Mouse (Mus musculus) stomach, postnatal 0 days (tissue): ENCODE measurements around the gene Fosb. TPM values are rescaled to one million over a fixed set of nuclear protein-coding genes. Genes with fewer than 3 reads are reported as not detected.

Experiments
- ATAC-seq: fragments of 200-750 bp; cut with Nextera tagmentation; 2 replicates; pipeline ENCODE4 v1.8.0; 2017; ENCODE audit not compliant: low FRiP score, low TSS enrichment
- DNase-seq: peaks from one replicate; pipeline ENCODE4 v3.0.0-alpha.2; 2016; ENCODE audit warnings: low spot score
- H3K27ac ChIP-seq: fragments of 300-500 bp; sonication (generic); replicated peaks from 2 replicates; pipeline ENCODE4 v1.5.1; 2014; ENCODE audit warnings: mild to moderate bottlenecking, control low read depth
- H3K27me3 ChIP-seq: fragments of 300-500 bp; sonication (generic); 2 replicates; pipeline ENCODE4 v1.6.1; 2014; ENCODE audit warnings: low read length; ENCODE audit not compliant: control insufficient read depth, insufficient read depth
- H3K36me3 ChIP-seq: fragments of 300-500 bp; sonication (generic); 2 replicates; pipeline ENCODE4 v1.6.1; 2014; ENCODE audit warnings: low read length, mixed read lengths; ENCODE audit not compliant: control insufficient read depth, insufficient read depth
- H3K4me1 ChIP-seq: fragments of 300-500 bp; sonication (generic); replicated peaks from 2 replicates; pipeline ENCODE4 v1.6.1; 2014; ENCODE audit warnings: antibody characterized with exemption; ENCODE audit not compliant: control insufficient read depth, insufficient read depth
- H3K4me2 ChIP-seq: fragments of 300-500 bp; sonication (generic); replicated peaks from 2 replicates; pipeline ENCODE4 v1.6.1; 2014; ENCODE audit warnings: low read depth, mild to moderate bottlenecking, control low read depth, moderate library complexity
- H3K4me3 ChIP-seq: fragments of 300-500 bp; sonication (generic); 2 replicates; pipeline ENCODE4 v1.5.1; 2014; ENCODE audit warnings: low read depth, low read length, control low read depth
- H3K9ac ChIP-seq: fragments of 300-500 bp; sonication (generic); 2 replicates; pipeline ENCODE4 v1.6.1; 2014; ENCODE audit warnings: mild to moderate bottlenecking, low read length, control low read depth, mixed read lengths
- H3K9me3 ChIP-seq: fragments of 300-500 bp; sonication (generic); 2 replicates; pipeline ENCODE4 v1.6.1; 2016; ENCODE audit warnings: low read length; ENCODE audit not compliant: control insufficient read depth
- CTCF ChIP-seq: IDR thresholded peaks from 2 replicates; pipeline ENCODE4 v1.5.1; 2016; ENCODE audit warnings: antibody characterized with exemption, low read depth, mild to moderate bottlenecking, moderate library complexity
- EP300 ChIP-seq: optimal IDR thresholded peaks from 2 replicates; pipeline ENCODE3; 2016; ENCODE audit warnings: antibody characterized with exemption
- WGBS: fragments of 180-500 bp; shearing (Covaris S2); extraction: QIAGEN DNeasy Blood & Tissue Kit; methylation state at CpG from one replicate; pipeline ENCODE4 v1.1.7; 2014; 5-methylcytosine and 5-hydroxymethylcytosine counted together
- polyA plus RNA-seq: library from polyadenylated mRNA; unstranded; fragments of >200 nt; fragmentation: Nextera tagmentation; extraction: Ambion mirVana; gene quantifications from 2 replicates; pipeline ENCODE4 v1.2.1, GENCODE M21; 2015

Gene Fosb
- polyA plus RNA-seq, 1 experiment from 2014 or later = 0.21 TPM

DNA sequence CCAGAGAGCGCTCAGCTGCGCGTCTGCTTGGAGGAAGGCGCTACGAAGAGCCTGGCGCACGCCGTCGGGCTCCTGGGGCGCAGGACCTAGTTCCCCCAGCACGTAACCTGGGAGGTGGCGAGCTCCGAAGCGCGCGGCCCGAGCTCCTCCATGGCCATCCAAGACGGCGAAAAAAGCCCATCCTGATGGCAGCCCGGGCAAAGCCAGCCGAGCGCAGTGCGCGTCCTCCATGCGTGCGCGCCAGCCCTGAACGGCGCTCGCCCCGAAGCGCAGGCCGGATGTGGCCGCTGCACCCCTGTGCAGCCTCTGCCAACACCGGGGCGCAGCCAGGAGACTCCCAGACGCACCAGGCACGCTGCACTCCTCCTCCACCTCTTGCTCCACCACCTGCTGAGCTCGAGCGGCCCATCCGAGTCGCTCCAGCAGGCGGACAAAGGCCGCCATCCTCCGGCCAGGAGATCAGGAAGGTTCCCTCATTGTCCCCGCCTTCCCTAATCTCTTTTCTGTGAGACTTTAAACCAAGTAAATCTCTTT, 30.2 kb downstream of the Fosb start, which contains the start of gene Ppm1n:
TSS of gene Ppm1n (minus strand) at position 484 of the 534 bp plus-strand sequence.
- Histone ChIP-seq H3K9me3 (no peaks in the 10 kb centered on the region), H3K36me3 (no peaks in the 10 kb centered on the region), H3K4me3 (peak within 1 kb of the TSS; percentile 23), H3K4me1 (no peaks in the 10 kb centered on the region), H3K9ac (no peak within 1 kb of the TSS), H3K4me2 (peak within 1 kb of the TSS; percentile 43), H3K27me3 (peaks cover 13% of the 10 kb centered on the region; the same call in 1 of the 2 replicates), H3K27ac (no peak within 1 kb of the TSS)
- DNase-seq = no peak
- no peak for TF ChIP-seq EP300
- 0 out of 2 replicates have a peak, but pooled peaks have one; percentile 21 for TF ChIP-seq CTCF
- WGBS = under 1% methylated on average over 36 of the region's 46 CpGs
- no peak for ATAC-seq

GRCm38 (mm10) chr7:19279052-19279451, 30.8 kb downstream of the Fosb start:
- Histone ChIP-seq H3K4me3 (peak overlapping the region; percentile 23; the same call in 1 of the 2 replicates), H3K4me1 (no peaks in the 10 kb centered on the region), H3K4me2 (peak overlapping the region; percentile 43; the same call in 1 of the 2 replicates), H3K9me3 (no peaks in the 10 kb centered on the region), H3K27me3 (peaks cover 13% of the 10 kb centered on the region; the same call in 1 of the 2 replicates), H3K27ac (no peak overlapping the region), H3K36me3 (no peaks in the 10 kb centered on the region), H3K9ac (no peak overlapping the region)
- TF ChIP-seq CTCF (no peak), EP300 (no peak)
- DNase-seq = no peak
- 3% methylated on average over 34 of the region's 34 CpGs for WGBS
- ATAC-seq = no peak

DNA sequence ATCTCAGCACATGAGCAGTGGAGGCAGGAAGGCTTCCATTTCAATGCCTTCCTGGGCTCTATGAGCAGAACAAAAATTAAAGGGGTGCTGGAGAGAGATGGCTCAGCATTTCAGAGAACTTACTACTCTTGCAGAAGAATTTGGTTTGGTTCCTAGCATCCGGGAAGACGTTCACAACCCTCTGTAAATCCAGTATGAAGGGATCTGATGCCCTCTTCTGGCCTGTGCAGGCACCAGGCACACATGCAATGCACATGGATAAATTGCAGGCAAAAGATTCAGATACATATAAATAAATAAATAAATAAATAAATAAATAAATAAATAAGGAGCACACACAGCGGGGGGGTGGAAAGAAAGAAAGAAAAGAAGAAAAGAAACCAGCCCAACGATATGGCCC, 33.6 kb downstream of the Fosb start:
- Histone ChIP-seq H3K36me3 (no peaks in the 10 kb centered on the region), H3K9ac (no peak overlapping the region), H3K9me3 (no peaks in the 10 kb centered on the region), H3K4me2 (no peak overlapping the region), H3K27ac (no peak overlapping the region), H3K4me1 (no peaks in the 10 kb centered on the region; the same call in 1 of the 2 replicates), H3K4me3 (no peak overlapping the region), H3K27me3 (peaks cover 13% of the 10 kb centered on the region; the same call in 1 of the 2 replicates)
- WGBS = 45% methylated on average over 4 of the region's 4 CpGs
- no peak for DNase-seq
- no peak for ATAC-seq
- TF ChIP-seq CTCF = peak; percentile 58
- no peak for TF ChIP-seq EP300

DNA sequence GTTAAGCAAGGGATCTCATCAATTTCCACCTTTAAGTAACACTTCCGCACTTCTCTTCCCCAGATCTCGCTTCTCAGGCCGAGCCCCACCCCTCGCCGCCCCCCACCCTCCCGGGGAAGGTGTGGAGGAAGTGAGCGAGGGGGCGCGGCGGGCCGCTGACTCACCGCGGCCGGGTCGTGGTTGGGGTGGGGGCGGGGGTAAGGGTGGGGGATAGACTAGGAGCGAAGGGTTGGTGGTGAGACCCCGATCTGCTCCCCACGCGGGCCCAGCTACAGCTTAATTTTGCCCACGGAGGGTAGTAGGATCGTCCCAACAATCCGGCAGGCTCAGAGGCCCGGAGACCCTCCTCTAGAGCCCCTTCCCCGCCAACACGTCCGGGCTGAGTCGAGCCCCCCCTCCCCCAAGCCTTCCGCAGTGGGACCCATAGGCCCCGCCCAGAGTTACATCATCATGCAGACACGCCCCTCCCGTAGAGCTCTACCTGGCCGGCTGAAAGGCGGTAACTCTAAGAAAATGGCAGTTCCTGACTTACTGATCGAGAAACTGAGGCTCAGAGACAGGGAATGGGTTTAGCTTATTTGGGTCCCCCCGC, 37.6 kb downstream of the Fosb start:
- Histone ChIP-seq H3K9ac (peak overlapping the region; percentile 91), H3K4me2 (peak overlapping the region; percentile 98), H3K9me3 (no peaks in the 10 kb centered on the region), H3K27me3 (no peaks in the 10 kb centered on the region), H3K4me1 (peaks cover 2% of the 10 kb centered on the region; the same call in 1 of the 2 replicates), H3K27ac (peak overlapping the region; percentile 97), H3K36me3 (no peaks in the 10 kb centered on the region), H3K4me3 (peak overlapping the region; percentile 93)
- TF ChIP-seq EP300 (no peak), CTCF (no peak)
- peak; percentile 63 for ATAC-seq
- under 1% methylated on average over 27 of the region's 36 CpGs for WGBS
- DNase-seq = peak; percentile 91

GRCm38 (mm10) chr7:19271238-19272172, 38.3 kb downstream of the Fosb start, which contains the start of gene Vasp:
TSS of gene Vasp (minus strand) at chr7:19271817.
- peaks cover 2% of the 10 kb centered on the region; the same call in 1 of the 2 replicates for H3K4me1 ChIP-seq
- WGBS = under 1% methylated on average over 50 of the region's 62 CpGs
- H3K9me3 ChIP-seq = no peaks in the 10 kb centered on the region
- H3K4me2 ChIP-seq = peak within 1 kb of the TSS; percentile 98
- peak; percentile 62 for TF ChIP-seq EP300
- peak; percentile 34 for TF ChIP-seq CTCF
- H3K4me3 ChIP-seq = peak within 1 kb of the TSS; percentile 93
- ATAC-seq (peak; percentile 69), DNase-seq (peak; percentile 90)
- H3K36me3 ChIP-seq = no peaks in the 10 kb centered on the region
- H3K9ac ChIP-seq = peak within 1 kb of the TSS; percentile 91
- H3K27ac ChIP-seq = peak within 1 kb of the TSS; percentile 97
- H3K27me3 ChIP-seq = no peaks in the 10 kb centered on the region
